Mouse (Mus musculus) lung, embryonic 14.5 days (tissue): ENCODE data around the gene G0s2. TPM values are rescaled to one million over a fixed set of nuclear protein-coding genes. Genes with fewer than 3 reads are reported as not detected.

Experiments
- ATAC-seq: fragments of 200-750 bp; cut with Nextera tagmentation; 2 replicates; pipeline ENCODE4 v1.8.0; 2017; ENCODE audit warnings: mild to moderate bottlenecking, moderate TSS enrichment, moderate library complexity; ENCODE audit not compliant: insufficient read depth
- DNase-seq: peaks from one replicate; pipeline ENCODE4 v3.0.0-alpha.2; 2015
- H3K27ac ChIP-seq: fragments of 300-500 bp; sonication (generic); 2 replicates; pipeline ENCODE4 v1.5.1; 2014; ENCODE audit warnings: low read depth, mild to moderate bottlenecking, moderate library complexity
- H3K27me3 ChIP-seq: fragments of 300-500 bp; sonication (generic); 2 replicates; pipeline ENCODE4 v1.6.1; 2014; ENCODE audit warnings: low read length, control low read depth; ENCODE audit not compliant: insufficient read depth
- H3K36me3 ChIP-seq: fragments of 300-500 bp; sonication (generic); 2 replicates; pipeline ENCODE4 v1.6.1; 2014; ENCODE audit warnings: control low read depth; ENCODE audit not compliant: insufficient read depth
- H3K4me1 ChIP-seq: fragments of 300-500 bp; sonication (generic); 2 replicates; pipeline ENCODE4 v1.6.1; 2014; ENCODE audit warnings: antibody characterized with exemption, control low read depth; ENCODE audit not compliant: insufficient read depth
- H3K4me2 ChIP-seq: fragments of 300-500 bp; sonication (generic); 2 replicates; pipeline ENCODE4 v1.6.1; 2014; ENCODE audit warnings: mild to moderate bottlenecking
- H3K4me3 ChIP-seq: fragments of 300-500 bp; sonication (generic); 2 replicates; pipeline ENCODE4 v1.5.1; 2014; ENCODE audit warnings: low read depth, low read length
- H3K9ac ChIP-seq: fragments of 300-500 bp; sonication (generic); 2 replicates; pipeline ENCODE4 v1.6.1; 2014
- H3K9me3 ChIP-seq: fragments of 300-500 bp; sonication (generic); 2 replicates; pipeline ENCODE4 v1.6.1; 2016; ENCODE audit warnings: low read depth, low read length, control low read depth
- CTCF ChIP-seq: IDR thresholded peaks from 2 replicates; pipeline ENCODE4 v1.5.1; 2016; ENCODE audit warnings: antibody characterized with exemption, low read depth
- WGBS: fragments of 180-500 bp; shearing (Covaris S2); extraction: QIAGEN DNeasy Blood & Tissue Kit; methylation state at CpG from one replicate; pipeline ENCODE4 v1.1.7; 2014; 5-methylcytosine and 5-hydroxymethylcytosine counted together
- polyA plus RNA-seq: library from polyadenylated mRNA; unstranded; fragments of >200 nt; fragmentation: Nextera tagmentation; extraction: Ambion mirVana; gene quantifications from 2 replicates; pipeline ENCODE4 v1.2.1, GENCODE M21; 2014

Gene G0s2
- polyA plus RNA-seq, 1 experiment from 2014 or later = 49.0 TPM

- Histone ChIP-seq H3K9me3 (no peaks in the 10 kb centered on the region), H3K4me1 (peaks cover 5% of the 10 kb centered on the region; the same call in 1 of the 2 replicates), H3K4me2 (no peak overlapping the region), H3K9ac (no peak overlapping the region), H3K27ac (no peak overlapping the region), H3K36me3 (no peaks in the 10 kb centered on the region), H3K27me3 (no peaks in the 10 kb centered on the region), H3K4me3 (no peak overlapping the region)
- 39% methylated on average over 4 of the region's 4 CpGs for WGBS
- ATAC-seq (no peak), DNase-seq (no peak)
- no peak for TF ChIP-seq CTCF
These were observed 34.6 kb downstream of the G0s2 start for GRCm38 (mm10) chr1:193238426-193238825.

GRCm38 (mm10) chr1:193234930-193235329, 38.1 kb downstream of the G0s2 start:
- Histone ChIP-seq H3K4me3 (no peak overlapping the region), H3K36me3 (no peaks in the 10 kb centered on the region), H3K4me2 (no peak overlapping the region), H3K9ac (no peak overlapping the region), H3K27me3 (no peaks in the 10 kb centered on the region), H3K4me1 (peaks cover 5% of the 10 kb centered on the region; the same call in 1 of the 2 replicates), H3K9me3 (no peaks in the 10 kb centered on the region), H3K27ac (no peak overlapping the region)
- DNase-seq (peak; percentile 41), ATAC-seq (no peak)
- WGBS = 62% methylated on average over 7 of the region's 7 CpGs
- no peak for TF ChIP-seq CTCF

- no peak for ATAC-seq
- no peaks in the 10 kb centered on the region for H3K36me3 ChIP-seq
- no peaks in the 10 kb centered on the region for H3K9me3 ChIP-seq
- no peak overlapping the region for H3K4me3 ChIP-seq
- no peak for DNase-seq
- WGBS = 91% methylated on average over 2 of the region's 2 CpGs
- no peak overlapping the region for H3K27ac ChIP-seq
- H3K27me3 ChIP-seq = no peaks in the 10 kb centered on the region
- no peak overlapping the region for H3K9ac ChIP-seq
- peaks cover 5% of the 10 kb centered on the region; the same call in 1 of the 2 replicates for H3K4me1 ChIP-seq
- no peak for TF ChIP-seq CTCF
- no peak overlapping the region for H3K4me2 ChIP-seq
These were observed 38.8 kb downstream of the G0s2 start for GRCm38 (mm10) chr1:193234130-193234645.

GRCm38 (mm10) chr1:193232732-193233131, 40.3 kb downstream of the G0s2 start:
- no peak overlapping the region for H3K9ac ChIP-seq
- 77% methylated on average over 2 of the region's 2 CpGs for WGBS
- ATAC-seq = no peak
- no peaks in the 10 kb centered on the region for H3K27me3 ChIP-seq
- no peaks in the 10 kb centered on the region for H3K36me3 ChIP-seq
- no peak for DNase-seq
- no peak overlapping the region for H3K4me3 ChIP-seq
- peaks cover 5% of the 10 kb centered on the region; the same call in 1 of the 2 replicates for H3K4me1 ChIP-seq
- no peak overlapping the region for H3K4me2 ChIP-seq
- no peaks in the 10 kb centered on the region for H3K9me3 ChIP-seq
- no peak overlapping the region for H3K27ac ChIP-seq
- TF ChIP-seq CTCF = no peak

- DNase-seq = peak; percentile 49
- H3K4me2 ChIP-seq = no peak overlapping the region
- WGBS = 41% methylated on average over 5 of the region's 5 CpGs
- H3K27ac ChIP-seq = 0 out of 2 replicates have a peak overlapping the region, but pooled peaks have one; percentile 28
- TF ChIP-seq CTCF = no peak
- H3K27me3 ChIP-seq = no peaks in the 10 kb centered on the region
- ATAC-seq = peak; percentile 77
- H3K4me3 ChIP-seq = no peak overlapping the region
- H3K9me3 ChIP-seq = no peaks in the 10 kb centered on the region
- no peaks in the 10 kb centered on the region for H3K36me3 ChIP-seq
- H3K9ac ChIP-seq = no peak overlapping the region
- H3K4me1 ChIP-seq = peaks cover 5% of the 10 kb centered on the region; the same call in 1 of the 2 replicates
These were observed 42.1 kb downstream of the G0s2 start for GRCm38 (mm10) chr1:193230935-193231334.

- Histone ChIP-seq H3K4me2 (no peak overlapping the region), H3K36me3 (no peaks in the 10 kb centered on the region), H3K4me1 (peaks cover 4% of the 10 kb centered on the region; the same call in 1 of the 2 replicates), H3K4me3 (no peak overlapping the region), H3K27me3 (no peaks in the 10 kb centered on the region), H3K9me3 (no peaks in the 10 kb centered on the region), H3K27ac (0 out of 2 replicates have a peak overlapping the region, but pooled peaks have one; percentile 28), H3K9ac (no peak overlapping the region)
- no peak for TF ChIP-seq CTCF
- ATAC-seq = peak; percentile 37; the same call in 1 of the 2 replicates
- DNase-seq = peak; percentile 76
- WGBS = 28% methylated on average over 3 of the region's 3 CpGs
These were observed 42.5 kb downstream of the G0s2 start for GRCm38 (mm10) chr1:193230531-193230930.

- Histone ChIP-seq H3K27ac (no peak overlapping the region), H3K36me3 (no peaks in the 10 kb centered on the region), H3K4me3 (no peak overlapping the region), H3K9me3 (no peaks in the 10 kb centered on the region), H3K4me1 (no peaks in the 10 kb centered on the region; the same call in 1 of the 2 replicates), H3K9ac (no peak overlapping the region), H3K4me2 (no peak overlapping the region), H3K27me3 (no peaks in the 10 kb centered on the region)
- ATAC-seq (no peak), DNase-seq (no peak)
- WGBS = 92% methylated on average over 5 of the region's 5 CpGs
- TF ChIP-seq CTCF = no peak
These were observed 43.4 kb downstream of the G0s2 start for GRCm38 (mm10) chr1:193229570-193229969.

- TF ChIP-seq CTCF = no peak
- no peak overlapping the region for H3K27ac ChIP-seq
- no peaks in the 10 kb centered on the region for H3K9me3 ChIP-seq
- H3K9ac ChIP-seq = no peak overlapping the region
- 80% methylated on average over 4 of the region's 4 CpGs for WGBS
- ATAC-seq (no peak), DNase-seq (no peak)
- H3K4me2 ChIP-seq = no peak overlapping the region
- no peaks in the 10 kb centered on the region for H3K27me3 ChIP-seq
- no peaks in the 10 kb centered on the region; the same call in 1 of the 2 replicates for H3K4me1 ChIP-seq
- no peaks in the 10 kb centered on the region for H3K36me3 ChIP-seq
- no peak overlapping the region for H3K4me3 ChIP-seq
These were observed 45.5 kb downstream of the G0s2 start for GRCm38 (mm10) chr1:193227537-193227936.
